Mouse (Mus musculus) brain, embryonic 14.5 days (tissue): ENCODE measurements at regions not wholly inside any gene's neighbourhood (a gene's known extent, or its start where the extent isn't known, plus 50 kb on each side); places are given as distances from the start of the nearest gene placed in this dataset.

Experiments
- CTCF ChIP-seq: fragments of 200-500 bp; IDR thresholded peaks from 2 replicates; pipeline ENCODE4 v1.5.1; 2012; ENCODE audit warnings: inconsistent platforms, mild to moderate bottlenecking, moderate library complexity, borderline replicate concordance; ENCODE audit not compliant: insufficient read depth, insufficient read length; ENCODE audit errors: extremely low read depth
- POLR2A ChIP-seq: fragments of 200-500 bp; IDR thresholded peaks from 2 replicates; pipeline ENCODE4 v1.6.1; 2012; ENCODE audit warnings: mild to moderate bottlenecking, inconsistent platforms, borderline replicate concordance; ENCODE audit not compliant: poor library complexity, insufficient read depth, insufficient read length, severe bottlenecking; ENCODE audit errors: extremely low read depth

- TF ChIP-seq POLR2A (no peak), CTCF (no peak)
Measured at GRCm38 (mm10) chr19:15173301-15173700, 575.5 kb upstream of the Tle4 start.
